ENCODE assay signal across 9 mouse cellular contexts in genomic region chr7:6770286-6770685, GRCm38 (mm10). TPM values are rescaled to one million over a fixed set of nuclear protein-coding genes. Genes with fewer than 3 reads are reported as not detected.
A peak's percentile ranks its signal among the peaks of the same experiment; 100 is the strongest.
DNase-seq lines count a peak whose midpoint lies in the region; ATAC-seq and TF ChIP-seq lines count a peak whose summit lies in the region.
"Had no signal": no experiment of that assay in that cellular context is flagged by ENCODE, and none has a peak within 500 bp of the region (broad histone marks: within the 10 kb centered on the region; RNA-seq: fewer than 3 reads in every experiment).

No protein-coding gene starts in this region.

- H3K4me1 ChIP-seq in forebrain, embryonic 13.5 days = peaks cover 4% of the 10 kb centered on the region; the same call in 1 of the 2 replicates
- H3K4me1 ChIP-seq in forebrain, postnatal 0 days (ENCODE audit: insufficient read depth) = no peaks in the 10 kb centered on the region
- no peaks in the 10 kb centered on the region for H3K4me1 ChIP-seq in forebrain, embryonic 14.5 days (ENCODE audit: control insufficient read depth, insufficient read depth, low read length)
- H3K4me1 ChIP-seq in hindbrain, embryonic 16.5 days (ENCODE audit: control insufficient read depth, insufficient read depth, low read depth, low read length) = peaks cover 3% of the 10 kb centered on the region; the same call in 1 of the 2 replicates
- H3K4me1 ChIP-seq in liver, embryonic 11.5 days (replicated peaks; ENCODE audit: control insufficient read depth, insufficient read depth, low read length) = peaks cover 10% of the 10 kb centered on the region; the same call in 1 of the 2 replicates

- no peak for DNase-seq in forebrain, postnatal 0 days
- DNase-seq in forebrain, embryonic 14.5 days (ENCODE audit: low spot score) = no peak
- peak; percentile 47 for DNase-seq in liver, embryonic 11.5 days (ENCODE audit: low spot score)
- DNase-seq in layer of hippocampus, adult 11-12 months (ENCODE audit: low spot score) = no peak
- DNase-seq in right cerebral cortex, postnatal 14 days = no peak
- DNase-seq in frontal cortex, postnatal 25 days (ENCODE audit: low spot score in 2 of 2) = no peak

- no peak overlapping the region for H3K4me2 ChIP-seq in forebrain, embryonic 13.5 days
- H3K4me2 ChIP-seq in forebrain, postnatal 0 days (ENCODE audit: low read depth) = no peak overlapping the region
- no peak overlapping the region for H3K4me2 ChIP-seq in forebrain, embryonic 14.5 days (ENCODE audit: low read length)
- no peak overlapping the region for H3K4me2 ChIP-seq in hindbrain, embryonic 16.5 days (ENCODE audit: low read length)
- no peak overlapping the region; the same call in 1 of the 2 replicates for H3K4me2 ChIP-seq in liver, embryonic 11.5 days
- H3K4me2 ChIP-seq: neural tube, embryonic 13.5 days had no signal

- no peak for TF ChIP-seq CTCF in forebrain, postnatal 0 days (IDR thresholded peaks at IDR 0.05; ENCODE audit: low read depth)

- no peak overlapping the region for H3K9ac ChIP-seq in forebrain, embryonic 13.5 days
- H3K9ac ChIP-seq in forebrain, postnatal 0 days = no peak overlapping the region
- no peak overlapping the region for H3K9ac ChIP-seq in forebrain, embryonic 14.5 days (ENCODE audit: low read length)
- H3K9ac ChIP-seq in hindbrain, embryonic 16.5 days (ENCODE audit: low read depth, low read length) = no peak overlapping the region
- H3K9ac ChIP-seq in liver, embryonic 11.5 days (ENCODE audit: low read depth, low read length) = no peak overlapping the region
- H3K9ac ChIP-seq: neural tube, embryonic 13.5 days had no signal

- H3K4me3 ChIP-seq in forebrain, embryonic 13.5 days = no peak overlapping the region
- H3K4me3 ChIP-seq in forebrain, postnatal 0 days (ENCODE audit: low read depth, low read length) = no peak overlapping the region
- no peak overlapping the region for H3K4me3 ChIP-seq in forebrain, embryonic 14.5 days (ENCODE audit: low read depth, low read length)
- no peak overlapping the region for H3K4me3 ChIP-seq in hindbrain, embryonic 16.5 days (ENCODE audit: low read length)
- H3K4me3 ChIP-seq in liver, embryonic 11.5 days (ENCODE audit: low read depth, low read length) = no peak overlapping the region
- H3K4me3 ChIP-seq: neural tube, embryonic 13.5 days had no signal

- no peaks in the 10 kb centered on the region for H3K36me3 ChIP-seq in forebrain, embryonic 13.5 days (ENCODE audit: poor library complexity, severe bottlenecking)
- no peaks in the 10 kb centered on the region for H3K36me3 ChIP-seq in forebrain, postnatal 0 days (ENCODE audit: insufficient read depth)
- no peaks in the 10 kb centered on the region for H3K36me3 ChIP-seq in forebrain, embryonic 14.5 days (ENCODE audit: control insufficient read depth, insufficient read depth, low read length)
- no peaks in the 10 kb centered on the region for H3K36me3 ChIP-seq in hindbrain, embryonic 16.5 days (ENCODE audit: control insufficient read depth, insufficient read depth, low read length)
- H3K36me3 ChIP-seq in liver, embryonic 11.5 days (ENCODE audit: control insufficient read depth, insufficient read depth, low read length) = no peaks in the 10 kb centered on the region

- peak; percentile 38; the same call in 1 of the 2 replicates for ATAC-seq in forebrain, embryonic 13.5 days
- ATAC-seq in forebrain, postnatal 0 days = no peak
- ATAC-seq in forebrain, embryonic 14.5 days = peak; percentile 18; the same call in 1 of the 2 replicates
- ATAC-seq in hindbrain, embryonic 16.5 days = peak; percentile 34; the same call in 1 of the 2 replicates
- ATAC-seq in liver, embryonic 11.5 days (replicated peaks; ENCODE audit: low FRiP score) = peak; percentile 82

- no peak overlapping the region for H3K27ac ChIP-seq in forebrain, embryonic 13.5 days
- no peak overlapping the region for H3K27ac ChIP-seq in forebrain, postnatal 0 days (ENCODE audit: low read depth, low read length)
- no peak overlapping the region for H3K27ac ChIP-seq in forebrain, embryonic 14.5 days (ENCODE audit: low read depth, low read length)
- H3K27ac ChIP-seq in hindbrain, embryonic 16.5 days (ENCODE audit: low read depth, low read length) = no peak overlapping the region
- H3K27ac ChIP-seq in liver, embryonic 11.5 days (ENCODE audit: low read depth, low read length) = peak overlapping the region; percentile 77
- H3K27ac ChIP-seq: neural tube, embryonic 13.5 days had no signal

- H3K27me3 ChIP-seq in forebrain, embryonic 13.5 days = no peaks in the 10 kb centered on the region
- no peaks in the 10 kb centered on the region for H3K27me3 ChIP-seq in forebrain, postnatal 0 days (ENCODE audit: insufficient read depth, low read length)
- no peaks in the 10 kb centered on the region for H3K27me3 ChIP-seq in forebrain, embryonic 14.5 days (replicated peaks; ENCODE audit: control insufficient read depth, insufficient read depth, low read length)
- H3K27me3 ChIP-seq in hindbrain, embryonic 16.5 days (replicated peaks; ENCODE audit: control insufficient read depth, insufficient read depth, low read length) = no peaks in the 10 kb centered on the region
- H3K27me3 ChIP-seq in liver, embryonic 11.5 days (replicated peaks; ENCODE audit: control insufficient read depth, insufficient read depth, low read length) = no peaks in the 10 kb centered on the region
- H3K27me3 ChIP-seq: neural tube, embryonic 13.5 days had no signal

- 2% methylated on average over 8 of the region's 8 CpGs for WGBS in forebrain, embryonic 13.5 days
- 8% methylated on average over 8 of the region's 8 CpGs for WGBS in forebrain, postnatal 0 days
- 4% methylated on average over 8 of the region's 8 CpGs for WGBS in forebrain, embryonic 14.5 days
- 5% methylated on average over 8 of the region's 8 CpGs for WGBS in hindbrain, embryonic 16.5 days
- 6% methylated on average over 8 of the region's 8 CpGs for WGBS in liver, embryonic 11.5 days

- no peaks in the 10 kb centered on the region for H3K9me3 ChIP-seq in forebrain, embryonic 13.5 days (replicated peaks)
- H3K9me3 ChIP-seq in forebrain, postnatal 0 days (ENCODE audit: low read length) = no peaks in the 10 kb centered on the region
- H3K9me3 ChIP-seq in forebrain, embryonic 14.5 days (replicated peaks; ENCODE audit: control insufficient read depth, low read length) = no peaks in the 10 kb centered on the region
- H3K9me3 ChIP-seq in hindbrain, embryonic 16.5 days (ENCODE audit: control insufficient read depth, low read length) = no peaks in the 10 kb centered on the region
- H3K9me3 ChIP-seq in liver, embryonic 11.5 days (ENCODE audit: control insufficient read depth, low read length) = no peaks in the 10 kb centered on the region

RNA-seq across cellular contexts. Expression of gene Usp29, which starts 39.9 kb away (rescaled TPM):
- polyA plus RNA-seq in forebrain, embryonic 13.5 days (2015; fragmentation: Nextera tagmentation; extraction: Ambion mirVana) = 21.8 and 23.2 TPM in 2 replicates
- 61.8 and 97.8 TPM in 2 replicates for total RNA-seq in forebrain, postnatal 0 days (2014; rRNA removed)
- 10.8 and 21.9 TPM in 2 replicates for polyA plus RNA-seq in forebrain, postnatal 0 days (2015; fragmentation: Nextera tagmentation; extraction: Ambion mirVana)
- 15.5 and 21.9 TPM in 2 replicates for polyA plus RNA-seq in forebrain, embryonic 14.5 days (2014; fragmentation: Nextera tagmentation; extraction: Ambion mirVana)
- polyA plus RNA-seq in hindbrain, embryonic 16.5 days (2015; fragmentation: Nextera tagmentation; extraction: Ambion mirVana) = 26.8 and 31.3 TPM in 2 replicates
- 9.9 and 10.4 TPM in 2 replicates for polyA plus RNA-seq in liver, embryonic 11.5 days (2014; fragmentation: Nextera tagmentation; extraction: Ambion mirVana)

RNA-seq across cellular contexts. Expression of gene Peg3, which starts 40.1 kb away (rescaled TPM):
- polyA plus RNA-seq in forebrain, embryonic 13.5 days (2015; fragmentation: Nextera tagmentation; extraction: Ambion mirVana) = 58.7 and 69.5 TPM in 2 replicates
- 81.1 and 139 TPM in 2 replicates for total RNA-seq in forebrain, postnatal 0 days (2014; rRNA removed)
- 18.1 and 43.7 TPM in 2 replicates for polyA plus RNA-seq in forebrain, postnatal 0 days (2015; fragmentation: Nextera tagmentation; extraction: Ambion mirVana)
- 51.1 and 72.9 TPM in 2 replicates for polyA plus RNA-seq in forebrain, embryonic 14.5 days (2014; fragmentation: Nextera tagmentation; extraction: Ambion mirVana)
- 97.5 and 111 TPM in 2 replicates for polyA plus RNA-seq in hindbrain, embryonic 16.5 days (2015; fragmentation: Nextera tagmentation; extraction: Ambion mirVana)
- polyA plus RNA-seq in liver, embryonic 11.5 days (2014; fragmentation: Nextera tagmentation; extraction: Ambion mirVana) = 181 and 193 TPM in 2 replicates
